Mouse (Mus musculus): Measurements from ENCODE around the gene Ganab. TPM values are rescaled to one million over a fixed set of nuclear protein-coding genes. Genes with fewer than 3 reads are reported as not detected.
A peak's percentile ranks its signal among the peaks of the same experiment; 100 is the strongest.
"Not testable (repeated sequence)": the region's sequence is repeated elsewhere in the genome, so short reads cannot be mapped to it uniquely, and the experiment has no call there.

Ganab gene
- total RNA-seq, 2 experiments from 2014 or later, result 97.6 to 104 TPM

- intact Hi-C loops (cut with DNase I), result loop anchor here (5.0 kb wide), 1 partner anchor 35 kb away; the partner anchor contains the start of gene Lrrn4cl
These were observed 10.8 kb upstream of the Ganab start for GRCm38 (mm10) chr19:8886916-8887584.

GRCm38 (mm10) chr19:8887585-8888463, 10.0 kb upstream of the Ganab start:
- no peak for DNase-seq (ENCODE audit: low spot score in 2 of 2)
- intact Hi-C loops (cut with DNase I), result loop anchor here (5.0 kb wide), 1 partner anchor 36 kb away; the partner anchor contains the start of gene Lrrn4cl

More at GRCm38 (mm10) chr19:8886916-8887584, 10.8 kb upstream of the Ganab start:
- no peak for DNase-seq (ENCODE audit: low spot score in 2 of 2)

GRCm38 (mm10) chr19:8888511-8889385, 9.1 kb upstream of the Ganab start, which contains the start of the genes 1810009A15Rik and Gm49416:
Gene 1810009A15Rik (plus strand): TSS chr19:8888853.
Gene Gm49416 (plus strand): TSS chr19:8888926.
- intact Hi-C loops (cut with DNase I), result loop anchor here (5.0 kb wide), 1 partner anchor 36 kb away; the partner anchor contains the start of gene Lrrn4cl

GRCm38 (mm10) chr19:8892829-8893766, 4.8 kb upstream of the Ganab start, which contains the start of gene Ints5:
Gene Ints5 (plus strand): TSS chr19:8893005.
- DNase-seq (ENCODE audit: low spot score in 2 of 2), result peak; percentile 74 to 87
- intact Hi-C loops (cut with DNase I), result no loop called here

More at GRCm38 (mm10) chr19:8888511-8889385, 9.1 kb upstream of the Ganab start, which contains the start of the genes 1810009A15Rik and Gm49416:
- peak; percentile 94 to 96 for DNase-seq (ENCODE audit: low spot score in 2 of 2)

GRCm38 (mm10) chr19:8895397-8895960, 2.4 kb upstream of the Ganab start:
- no peak for DNase-seq (ENCODE audit: low spot score in 2 of 2)
- intact Hi-C loops (cut with DNase I), result no loop called here

GRCm38 (mm10) chr19:8896231-8896630, 1.6 kb upstream of the Ganab start:
- not testable (repeated sequence) for DNase-seq (ENCODE audit: low spot score in 2 of 2)

GRCm38 (mm10) chr19:8897211-8897864, 533 bp upstream of the Ganab start:
- peak; percentile 19 to 25 for DNase-seq (ENCODE audit: low spot score in 2 of 2)
- intact Hi-C loops (cut with DNase I), result not testable (repeated sequence)

More at GRCm38 (mm10) chr19:8896231-8896630, 1.6 kb upstream of the Ganab start:
- intact Hi-C loops (cut with DNase I), result not testable (repeated sequence)

GRCm38 (mm10) chr19:8898576-8898975, 705 bp downstream of the Ganab start:
- intact Hi-C loops (cut with DNase I), result no loop called here
- DNase-seq (ENCODE audit: low spot score in 2 of 2), result no peak

- no peak for DNase-seq (ENCODE audit: low spot score in 2 of 2)
- intact Hi-C loops (cut with DNase I), result no loop called here
These were observed 1.2 kb downstream of the Ganab start for GRCm38 (mm10) chr19:8899079-8899478.

GRCm38 (mm10) chr19:8903412-8903811, 5.5 kb downstream of the Ganab start:
- intact Hi-C loops (cut with DNase I), result no loop called here
- DNase-seq (ENCODE audit: low spot score in 2 of 2), result no peak

- DNase-seq (ENCODE audit: low spot score in 2 of 2), result no peak
- intact Hi-C loops (cut with DNase I), result no loop called here
These were observed 10.7 kb downstream of the Ganab start for GRCm38 (mm10) chr19:8908531-8908930.

GRCm38 (mm10) chr19:8911810-8912209, 13.9 kb downstream of the Ganab start:
- intact Hi-C loops (cut with DNase I), result no loop called here
- DNase-seq (ENCODE audit: low spot score in 2 of 2), result peak in 1 of 2 experiments; percentile 51

GRCm38 (mm10) chr19:8914212-8914611, 16.3 kb downstream of the Ganab start:
- DNase-seq (ENCODE audit: low spot score in 2 of 2), result peak in 1 of 2 experiments; percentile 56
- intact Hi-C loops (cut with DNase I), result no loop called here

GRCm38 (mm10) chr19:8919000-8919399, 21.1 kb downstream of the Ganab start:
- intact Hi-C loops (cut with DNase I), result no loop called here
- no peak for DNase-seq (ENCODE audit: low spot score in 2 of 2)

GRCm38 (mm10) chr19:8919684-8920072, 21.8 kb downstream of the Ganab start:
- DNase-seq (ENCODE audit: low spot score in 2 of 2), result no peak
- intact Hi-C loops (cut with DNase I), result no loop called here

- DNase-seq (ENCODE audit: low spot score in 2 of 2), result peak; percentile 91 to 93
- intact Hi-C loops (cut with DNase I), result no loop called here
These were observed 22.3 kb downstream of the Ganab start, which contains the start of gene B3gat3 for GRCm38 (mm10) chr19:8920073-8920736. Gene B3gat3 (plus strand): TSS chr19:8920374.

Data from left cerebral cortex, postnatal 14 days (tissue).